Mouse (Mus musculus) midbrain, embryonic 13.5 days (tissue): ENCODE data around the gene Tas2r143. TPM values are rescaled to one million over a fixed set of nuclear protein-coding genes. Genes with fewer than 3 reads are reported as not detected.

Source experiments
- ATAC-seq: fragments of 200-750 bp; cut with Nextera tagmentation; 2 replicates; pipeline ENCODE4 v1.8.0; 2017; ENCODE audit warnings: mild to moderate bottlenecking, moderate TSS enrichment, moderate library complexity
- H3K27ac ChIP-seq: fragments of 300-500 bp; sonication (generic); 2 replicates; pipeline ENCODE4 v1.5.1; 2015; ENCODE audit warnings: inconsistent platforms, mild to moderate bottlenecking, moderate library complexity
- H3K27me3 ChIP-seq: fragments of 300-500 bp; sonication (generic); 2 replicates; pipeline ENCODE4 v1.6.1; 2015; ENCODE audit warnings: mild to moderate bottlenecking, inconsistent platforms
- H3K36me3 ChIP-seq: fragments of 300-500 bp; sonication (generic); 2 replicates; pipeline ENCODE4 v1.6.1; 2015; ENCODE audit warnings: mild to moderate bottlenecking, inconsistent platforms
- H3K4me1 ChIP-seq: fragments of 300-500 bp; sonication (generic); replicated peaks from 2 replicates; pipeline ENCODE4 v1.6.1; 2015; ENCODE audit warnings: inconsistent platforms
- H3K4me2 ChIP-seq: fragments of 300-500 bp; sonication (generic); replicated peaks from 2 replicates; pipeline ENCODE4 v1.6.1; 2015; ENCODE audit warnings: moderate library complexity, mild to moderate bottlenecking, inconsistent platforms
- H3K4me3 ChIP-seq: fragments of 300-500 bp; sonication (generic); replicated peaks from 2 replicates; pipeline ENCODE4 v1.5.1; 2015; ENCODE audit warnings: mild to moderate bottlenecking, inconsistent platforms
- H3K9ac ChIP-seq: fragments of 300-500 bp; sonication (generic); replicated peaks from 2 replicates; pipeline ENCODE4 v1.6.1; 2015; ENCODE audit warnings: mild to moderate bottlenecking, inconsistent platforms
- H3K9me3 ChIP-seq: fragments of 300-500 bp; sonication (generic); 2 replicates; pipeline ENCODE4 v1.6.1; 2016; ENCODE audit warnings: mild to moderate bottlenecking, inconsistent platforms
- WGBS: fragments of 180-500 bp; shearing (Covaris S2); methylation state at CpG from one replicate; pipeline ENCODE4 v1.1.7; 2015; 5-methylcytosine and 5-hydroxymethylcytosine counted together
- polyA plus RNA-seq: library from polyadenylated mRNA; unstranded; fragments of >200 nt; fragmentation: Nextera tagmentation; extraction: Ambion mirVana; gene quantifications from 2 replicates; pipeline ENCODE4 v1.2.1, GENCODE M21; 2015

Tas2r143 gene
- polyA plus RNA-seq, 1 experiment from 2014 or later = not detected

DNA sequence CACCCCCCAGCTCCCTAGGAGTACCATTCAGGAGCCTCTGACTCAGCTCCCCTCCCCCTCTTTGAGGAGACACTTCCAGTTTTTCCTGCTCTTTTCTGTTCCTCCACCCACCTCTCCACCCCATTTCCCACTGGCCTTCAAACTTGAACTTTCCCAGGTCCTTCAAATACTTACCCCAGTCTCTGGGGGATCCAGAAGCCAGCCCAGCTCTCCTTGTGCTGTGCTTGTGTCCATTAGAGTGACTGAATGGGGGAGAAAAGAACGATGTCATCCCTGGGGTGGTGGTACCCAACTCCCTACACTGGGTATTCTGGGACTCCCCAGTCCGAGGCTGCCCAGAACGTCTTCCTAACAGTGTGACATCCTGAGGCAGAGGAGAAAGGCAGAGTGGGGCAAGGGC is 28.0 kb upstream of the Tas2r143 start:
- Histone ChIP-seq H3K4me1 (peaks cover 15% of the 10 kb centered on the region), H3K4me2 (no peak overlapping the region), H3K36me3 (no peaks in the 10 kb centered on the region), H3K9me3 (no peaks in the 10 kb centered on the region), H3K4me3 (no peak overlapping the region), H3K27me3 (peaks cover 38% of the 10 kb centered on the region), H3K9ac (no peak overlapping the region), H3K27ac (no peak overlapping the region)
- peak; percentile 24; the same call in 1 of the 2 replicates for ATAC-seq
- 13% methylated on average over 3 of the region's 3 CpGs for WGBS

DNA sequence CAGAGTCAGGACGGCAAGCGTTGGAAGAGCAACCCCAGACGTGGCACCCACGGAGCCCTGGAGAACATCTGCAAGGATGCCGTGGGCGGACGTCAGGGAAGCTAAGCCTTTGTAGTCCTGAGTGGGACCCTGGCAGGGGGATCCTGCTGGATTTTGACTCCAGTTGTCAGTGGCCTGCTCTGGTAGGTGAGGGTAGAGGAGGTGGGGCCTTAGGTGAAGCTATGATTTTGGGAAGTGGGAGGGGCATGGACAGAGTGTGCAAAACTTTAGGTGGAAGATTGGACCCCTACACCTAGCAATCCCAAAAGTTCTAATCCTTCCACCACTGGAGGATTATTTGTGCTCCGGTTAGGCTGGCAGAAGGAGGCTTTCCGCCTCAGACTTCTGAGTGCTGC is 27.6 kb upstream of the Tas2r143 start:
- peak overlapping the region; percentile 49; the same call in 1 of the 2 replicates for H3K4me3 ChIP-seq
- ATAC-seq = peak; percentile 38
- H3K36me3 ChIP-seq = no peaks in the 10 kb centered on the region
- 18% methylated on average over 9 of the region's 9 CpGs for WGBS
- no peaks in the 10 kb centered on the region for H3K9me3 ChIP-seq
- H3K9ac ChIP-seq = no peak overlapping the region
- peaks cover 15% of the 10 kb centered on the region for H3K4me1 ChIP-seq
- H3K27ac ChIP-seq = no peak overlapping the region
- peak overlapping the region; percentile 93 for H3K4me2 ChIP-seq
- H3K27me3 ChIP-seq = peaks cover 39% of the 10 kb centered on the region

DNA sequence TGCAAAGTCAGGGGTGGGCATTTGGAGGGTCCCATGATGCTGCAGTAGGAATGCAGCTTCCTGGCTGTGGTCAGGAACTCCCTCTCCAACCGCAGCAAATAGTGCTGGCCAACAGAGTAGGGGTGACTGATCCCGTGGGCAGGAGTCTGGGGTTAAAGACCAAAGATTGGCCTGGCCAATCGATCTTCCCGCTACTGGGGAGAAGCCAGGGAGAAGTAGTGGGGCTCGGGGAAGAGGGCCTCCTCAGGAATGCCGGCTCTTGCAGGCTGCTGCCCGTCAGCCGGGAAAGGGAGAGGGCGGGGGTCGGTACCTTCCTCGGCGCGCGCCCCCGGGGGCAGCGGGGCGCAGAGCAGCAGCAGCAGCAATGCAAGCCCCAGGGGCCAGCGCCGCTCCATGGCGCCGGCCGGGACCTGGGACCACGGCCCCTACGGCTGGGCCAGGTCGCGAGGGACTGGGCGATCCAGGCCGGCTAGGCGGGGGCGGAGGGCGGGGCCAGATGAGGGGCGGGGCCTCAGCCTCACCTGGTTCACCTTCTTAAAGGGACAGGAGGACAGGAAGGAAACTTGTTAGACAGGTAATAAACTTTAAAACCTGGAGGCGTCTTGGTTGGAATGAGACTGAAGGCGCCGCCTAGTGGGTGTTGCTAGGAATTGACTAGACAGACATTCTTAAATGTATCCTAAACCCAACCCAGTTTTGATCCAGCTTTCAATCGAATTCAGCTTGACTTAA is 27.1 kb upstream of the Tas2r143 start, which contains the start of gene Epha1:
TSS of gene Epha1 (minus strand) at position 453 of the 732 bp plus-strand sequence.
- no peaks in the 10 kb centered on the region for H3K9me3 ChIP-seq
- no peak within 1 kb of the TSS for H3K27ac ChIP-seq
- H3K4me1 ChIP-seq = peaks cover 15% of the 10 kb centered on the region
- peak within 1 kb of the TSS; percentile 93 for H3K4me2 ChIP-seq
- peaks cover 41% of the 10 kb centered on the region for H3K27me3 ChIP-seq
- ATAC-seq = peak; percentile 84
- peak within 1 kb of the TSS; percentile 49 for H3K4me3 ChIP-seq
- H3K9ac ChIP-seq = peak within 1 kb of the TSS; percentile 59
- H3K36me3 ChIP-seq = no peaks in the 10 kb centered on the region
- WGBS = under 1% methylated on average over 29 of the region's 36 CpGs

DNA sequence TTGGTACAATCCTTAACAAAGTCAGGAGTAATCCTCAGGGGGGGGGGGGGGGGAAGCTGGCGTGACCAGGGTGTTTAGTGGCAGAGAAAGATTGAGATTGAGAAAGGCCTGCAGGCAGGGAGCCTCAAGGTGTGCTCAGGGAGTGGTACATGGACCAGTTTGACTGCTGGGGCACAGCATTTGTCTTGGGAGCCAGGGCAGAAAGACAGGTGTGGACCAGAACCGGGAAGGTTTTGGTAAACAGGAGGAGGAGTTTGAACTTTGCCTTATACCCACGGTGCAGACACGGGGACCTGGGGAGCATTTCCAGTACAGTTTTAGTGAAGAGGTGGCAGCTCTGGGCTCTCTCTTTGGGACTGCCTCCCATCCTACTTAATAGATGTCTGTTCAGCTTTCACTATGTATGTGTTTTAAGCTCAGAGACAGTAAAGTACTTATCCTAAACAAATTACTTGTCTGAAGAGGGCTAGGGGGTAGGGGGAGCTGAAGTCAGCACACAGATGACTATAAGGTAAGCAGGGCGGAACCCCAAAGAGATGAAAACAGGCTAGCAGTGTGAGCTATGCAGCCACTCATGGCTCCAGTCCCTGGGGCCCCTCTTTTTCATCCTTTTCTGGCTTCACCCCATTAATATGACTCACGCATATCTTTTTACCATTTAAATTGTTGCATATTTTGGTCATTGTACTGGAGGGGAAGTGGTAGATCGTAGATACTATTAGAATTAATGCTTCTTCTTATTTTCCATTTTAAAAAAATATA is 26.2 kb upstream of the Tas2r143 start:
- ATAC-seq = peak; percentile 38; the same call in 1 of the 2 replicates
- H3K9ac ChIP-seq = peak overlapping the region; percentile 50
- peaks cover 15% of the 10 kb centered on the region for H3K4me1 ChIP-seq
- peak overlapping the region; percentile 49 for H3K4me3 ChIP-seq
- H3K4me2 ChIP-seq = peak overlapping the region; percentile 93
- peaks cover 46% of the 10 kb centered on the region for H3K27me3 ChIP-seq
- WGBS = 43% methylated on average over 7 of the region's 7 CpGs
- no peaks in the 10 kb centered on the region for H3K36me3 ChIP-seq
- no peak overlapping the region for H3K27ac ChIP-seq
- H3K9me3 ChIP-seq = no peaks in the 10 kb centered on the region

DNA sequence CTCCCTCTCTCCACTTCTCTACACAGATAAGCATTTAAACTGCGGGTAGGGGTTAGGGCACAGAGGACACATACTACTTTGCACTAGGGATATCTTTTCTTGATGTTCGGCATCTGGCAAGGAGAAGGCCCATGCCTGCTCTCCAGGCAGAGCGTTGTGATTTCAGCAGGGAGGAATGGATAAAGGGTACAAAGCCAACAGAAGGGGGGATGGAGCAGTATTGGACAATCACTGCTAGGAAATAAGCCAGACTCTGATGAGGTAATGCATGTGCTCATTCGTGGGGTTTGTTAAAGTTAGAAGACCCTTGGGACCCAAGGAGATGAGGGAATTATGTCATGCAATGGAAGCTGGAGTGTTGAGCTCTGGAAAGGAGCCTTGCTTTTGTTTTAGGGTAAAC is 25.3 kb upstream of the Tas2r143 start:
- H3K27ac ChIP-seq = no peak overlapping the region
- no peaks in the 10 kb centered on the region for H3K9me3 ChIP-seq
- H3K36me3 ChIP-seq = no peaks in the 10 kb centered on the region
- no peak overlapping the region for H3K4me2 ChIP-seq
- no peak for ATAC-seq
- H3K9ac ChIP-seq = no peak overlapping the region
- no peak overlapping the region for H3K4me3 ChIP-seq
- WGBS = 81% methylated on average over 4 of the region's 4 CpGs
- peaks cover 15% of the 10 kb centered on the region for H3K4me1 ChIP-seq
- H3K27me3 ChIP-seq = peaks cover 47% of the 10 kb centered on the region

DNA sequence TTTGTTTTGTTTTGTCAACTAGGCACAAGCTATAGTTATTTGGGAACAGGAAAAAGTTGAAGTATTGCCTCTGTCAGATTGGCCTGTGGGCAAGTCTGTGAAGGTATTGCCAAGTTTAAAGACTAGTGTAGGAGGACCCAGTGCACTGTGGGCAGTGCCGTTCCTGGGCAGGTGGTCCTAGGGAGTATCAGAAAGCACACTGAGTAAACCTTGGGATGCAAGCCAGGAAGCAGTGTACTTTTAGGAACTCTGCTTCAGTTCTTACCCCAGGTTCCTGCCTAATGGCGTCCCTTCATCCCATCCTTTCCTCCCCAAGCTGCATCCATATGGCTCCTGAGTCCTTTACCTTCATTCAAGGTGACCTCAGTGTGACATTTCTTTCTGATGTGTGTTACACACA is 24.9 kb upstream of the Tas2r143 start:
- no peaks in the 10 kb centered on the region for H3K36me3 ChIP-seq
- WGBS = 84% methylated on average over 2 of the region's 2 CpGs
- H3K4me3 ChIP-seq = no peak overlapping the region
- no peak overlapping the region for H3K9ac ChIP-seq
- H3K27me3 ChIP-seq = peaks cover 47% of the 10 kb centered on the region
- no peak overlapping the region for H3K27ac ChIP-seq
- no peaks in the 10 kb centered on the region for H3K9me3 ChIP-seq
- H3K4me2 ChIP-seq = no peak overlapping the region
- ATAC-seq = no peak
- H3K4me1 ChIP-seq = peaks cover 15% of the 10 kb centered on the region

DNA sequence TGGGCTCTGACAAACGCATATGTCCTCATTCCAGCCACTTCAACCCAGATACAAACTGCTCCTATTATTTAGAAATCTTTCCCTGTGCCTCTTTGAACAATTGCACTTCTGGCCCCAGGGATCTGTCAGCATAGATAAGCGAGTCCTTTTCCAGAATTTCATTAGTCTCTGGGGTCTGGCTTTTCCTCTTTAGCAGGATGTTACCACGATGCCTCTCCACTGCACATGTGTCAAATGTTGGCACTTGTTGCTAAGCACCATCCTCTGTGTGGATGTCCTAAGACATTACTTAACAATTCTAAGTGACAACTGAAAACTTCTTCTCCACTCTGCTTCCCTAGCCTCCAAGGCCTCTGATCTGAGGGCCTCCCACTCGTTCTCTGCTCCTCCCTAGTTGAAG is 24.0 kb upstream of the Tas2r143 start:
- Histone ChIP-seq H3K4me1 (peaks cover 15% of the 10 kb centered on the region), H3K4me2 (no peak overlapping the region)
- 41% methylated on average over 4 of the region's 4 CpGs for WGBS

DNA sequence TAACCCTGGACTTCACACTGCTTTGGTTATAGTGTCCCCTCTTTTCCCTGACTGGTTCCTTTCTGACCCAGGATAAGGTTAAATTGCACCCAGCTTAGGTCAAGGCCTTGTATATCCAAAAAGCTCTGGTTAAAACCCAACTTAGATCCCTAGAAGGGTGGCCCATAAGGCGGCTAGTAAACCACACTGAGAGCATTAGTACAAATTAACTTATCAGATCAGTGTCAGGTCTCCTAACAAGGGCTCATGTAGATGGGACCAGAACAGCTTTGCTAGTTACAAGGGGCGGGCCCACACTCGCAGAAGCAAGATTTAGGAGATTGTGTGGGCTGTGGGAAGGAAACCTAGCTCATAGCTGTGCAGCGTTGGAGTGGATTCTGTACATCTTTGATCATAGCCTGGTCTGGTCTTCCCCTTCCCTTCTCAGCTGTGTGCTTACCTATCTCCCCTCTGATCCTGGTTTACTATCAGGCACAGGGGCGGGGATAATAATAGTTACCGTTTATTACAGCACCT is 23.5 kb upstream of the Tas2r143 start:
- WGBS = 71% methylated on average over 6 of the region's 6 CpGs

More for the DNA sequence above, 24.0 kb upstream of the Tas2r143 start:
- H3K4me3 ChIP-seq = no peak overlapping the region
- no peak overlapping the region for H3K27ac ChIP-seq
- H3K9ac ChIP-seq = no peak overlapping the region
- no peak for ATAC-seq
- no peaks in the 10 kb centered on the region for H3K36me3 ChIP-seq
- no peaks in the 10 kb centered on the region for H3K9me3 ChIP-seq
- peaks cover 42% of the 10 kb centered on the region for H3K27me3 ChIP-seq

DNA sequence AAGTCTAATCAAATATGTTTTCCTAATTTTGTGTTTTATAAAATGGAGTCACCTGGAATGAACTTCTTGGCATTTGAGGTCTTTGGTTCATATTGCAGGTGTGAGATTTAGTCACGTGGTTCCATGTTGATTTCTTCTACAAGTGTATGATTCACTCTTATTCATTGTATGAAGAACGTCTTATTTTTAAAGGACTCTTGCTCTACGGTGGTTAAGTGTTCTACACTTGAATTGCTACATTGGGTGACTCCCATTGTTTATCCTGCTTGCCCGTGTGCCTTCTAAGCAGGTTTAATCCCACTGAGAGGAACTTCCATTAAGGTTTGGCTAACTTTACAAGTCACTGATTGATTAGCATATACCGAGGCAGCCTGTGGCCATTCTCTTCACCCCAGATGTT is 22.8 kb upstream of the Tas2r143 start:
- no peak overlapping the region for H3K9ac ChIP-seq
- no peak overlapping the region for H3K4me3 ChIP-seq
- peaks cover 15% of the 10 kb centered on the region for H3K4me1 ChIP-seq
- WGBS = 60% methylated on average over 5 of the region's 5 CpGs
- ATAC-seq = no peak
- H3K27me3 ChIP-seq = peaks cover 38% of the 10 kb centered on the region
- H3K9me3 ChIP-seq = no peaks in the 10 kb centered on the region
- no peaks in the 10 kb centered on the region for H3K36me3 ChIP-seq
- H3K27ac ChIP-seq = no peak overlapping the region
- no peak overlapping the region for H3K4me2 ChIP-seq

More for the DNA sequence above, 23.5 kb upstream of the Tas2r143 start:
- no peak for ATAC-seq
- Histone ChIP-seq H3K9me3 (no peaks in the 10 kb centered on the region), H3K27ac (no peak overlapping the region), H3K4me1 (peaks cover 15% of the 10 kb centered on the region), H3K9ac (no peak overlapping the region), H3K27me3 (peaks cover 42% of the 10 kb centered on the region), H3K4me3 (no peak overlapping the region), H3K36me3 (no peaks in the 10 kb centered on the region), H3K4me2 (no peak overlapping the region)

DNA sequence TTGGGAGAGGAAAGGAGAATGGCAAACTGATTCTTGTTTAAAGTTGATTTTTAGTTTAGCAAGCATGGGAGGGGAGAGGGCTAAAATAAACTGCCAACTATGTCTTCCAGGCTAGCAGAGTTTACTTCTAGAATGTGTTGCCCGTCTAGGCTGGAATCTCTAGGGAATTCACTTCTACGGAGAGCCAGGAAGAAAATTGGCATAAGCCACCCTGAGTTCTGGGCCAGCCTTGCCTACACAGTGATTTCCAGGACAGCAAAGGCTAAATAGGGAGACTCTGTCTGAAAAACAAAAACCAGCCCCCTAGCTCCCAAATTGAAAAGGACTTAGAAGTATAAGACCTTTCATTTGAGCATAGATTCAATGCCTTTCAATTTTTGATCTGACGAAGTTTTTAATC is 20.5 kb upstream of the Tas2r143 start:
- ATAC-seq = no peak
- Histone ChIP-seq H3K36me3 (no peaks in the 10 kb centered on the region), H3K27ac (no peak overlapping the region), H3K4me1 (no peaks in the 10 kb centered on the region), H3K27me3 (peaks cover 23% of the 10 kb centered on the region), H3K9me3 (no peaks in the 10 kb centered on the region), H3K9ac (no peak overlapping the region), H3K4me3 (no peak overlapping the region), H3K4me2 (no peak overlapping the region)
- 50% methylated on average over 3 of the region's 3 CpGs for WGBS

DNA sequence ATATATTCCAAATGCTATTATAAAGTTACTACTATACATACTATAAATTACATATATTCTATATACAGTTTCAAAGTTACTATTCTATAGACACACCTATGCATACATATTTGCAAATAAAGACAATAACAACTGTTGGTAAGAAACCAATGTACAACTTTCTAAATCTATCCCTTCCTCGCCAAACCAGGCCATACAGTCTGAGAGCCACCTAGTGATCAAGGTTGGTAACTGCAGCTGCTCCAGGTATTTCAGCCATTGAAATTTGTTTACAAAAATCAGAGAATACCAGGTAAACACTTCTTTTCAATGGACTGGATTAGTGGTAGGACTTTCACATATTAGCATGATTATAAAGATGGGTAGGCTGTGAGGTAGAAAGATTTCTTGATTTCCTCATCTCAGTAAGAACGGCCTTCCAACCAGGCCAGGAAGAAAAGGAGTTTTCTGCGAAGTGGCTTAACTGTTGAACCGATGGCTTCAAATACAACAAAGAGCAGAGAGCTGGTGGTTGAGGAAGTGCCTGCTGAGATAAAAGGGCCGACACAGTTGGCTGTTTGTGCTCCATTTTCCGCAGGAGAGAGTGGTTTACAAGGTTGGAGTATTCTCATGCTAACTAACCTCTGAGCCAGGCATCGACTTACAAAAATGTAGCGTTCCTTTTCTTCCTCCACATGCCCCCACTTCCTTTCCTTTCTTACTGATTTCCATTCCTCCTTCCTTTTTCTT is 19.5 kb upstream of the Tas2r143 start:
- Histone ChIP-seq H3K4me2 (0 out of 2 replicates have a peak overlapping the region, but pooled peaks have one; percentile 19), H3K36me3 (no peaks in the 10 kb centered on the region), H3K9ac (no peak overlapping the region), H3K27me3 (peaks cover 21% of the 10 kb centered on the region), H3K4me3 (no peak overlapping the region), H3K4me1 (no peaks in the 10 kb centered on the region), H3K9me3 (no peaks in the 10 kb centered on the region), H3K27ac (no peak overlapping the region)
- peak; percentile 48; the same call in 1 of the 2 replicates for ATAC-seq
- under 1% methylated on average over 8 of the region's 8 CpGs for WGBS
